25 mouse cellular contexts compared by ENCODE assay signal in the genomic region with DNA sequence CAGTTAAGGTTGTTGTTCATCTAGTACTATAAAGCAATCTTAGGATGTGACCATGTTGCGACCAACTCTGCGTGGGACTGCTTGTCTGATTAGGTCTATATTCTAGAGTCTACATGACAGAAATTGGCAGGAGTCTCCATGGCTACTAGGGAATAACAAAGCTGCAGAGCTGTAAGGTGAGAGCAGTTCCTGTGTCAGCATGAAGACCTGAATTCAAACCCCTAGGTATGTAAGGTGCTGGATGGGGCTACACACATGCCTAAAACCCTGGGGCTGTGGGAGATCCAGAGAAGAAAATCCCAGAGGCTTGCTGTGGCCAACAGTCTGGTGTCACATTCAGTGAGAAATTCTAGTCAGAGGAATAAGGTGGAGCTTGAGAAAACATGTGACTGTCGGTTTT.
"Had no signal": no experiment of that assay in that cellular context is flagged by ENCODE, and none has a peak within 500 bp of the region (broad histone marks: within the 10 kb centered on the region; RNA-seq: fewer than 3 reads in every experiment).

No protein-coding gene starts in this region.

- DNase-seq: gastrocnemius, postnatal 14 days; gastrocnemius, postnatal 36 days; heart, adult 18-20 months; heart, postnatal 14 days; heart, postnatal 36 days; kidney, adult 11 months; kidney, adult 2 months; kidney, adult 9 months; kidney, postnatal 14 days; kidney, postnatal 36 days; layer of hippocampus, adult 9-11 months; layer of hippocampus, postnatal 36 days had no signal

- ATAC-seq: intestine, embryonic 16.5 days; liver, embryonic 12.5 days had no signal

- H3K4me2 ChIP-seq: heart, embryonic 11.5 days; heart, embryonic 13.5 days; heart, embryonic 15.5 days; hindbrain, embryonic 12.5 days; hindbrain, embryonic 15.5 days; kidney, embryonic 15.5 days; limb, embryonic 13.5 days; limb, embryonic 15.5 days; liver, embryonic 12.5 days had no signal

- H3K27me3 ChIP-seq: heart, embryonic 13.5 days; heart, embryonic 15.5 days; hindbrain, embryonic 12.5 days; hindbrain, embryonic 15.5 days; kidney, embryonic 15.5 days; limb, embryonic 13.5 days; limb, embryonic 15.5 days; liver, embryonic 12.5 days had no signal

- H3K9me3 ChIP-seq: heart, embryonic 13.5 days; heart, embryonic 15.5 days; hindbrain, embryonic 12.5 days; hindbrain, embryonic 15.5 days; kidney, embryonic 15.5 days; limb, embryonic 13.5 days; limb, embryonic 15.5 days; liver, embryonic 12.5 days had no signal

- H3K4me3 ChIP-seq: heart, embryonic 13.5 days; heart, embryonic 15.5 days; hindbrain, embryonic 12.5 days; hindbrain, embryonic 15.5 days; kidney, embryonic 15.5 days; left cerebral cortex, adult 2 months; limb, embryonic 13.5 days; limb, embryonic 15.5 days; liver, embryonic 12.5 days had no signal

- H3K27ac ChIP-seq: heart, embryonic 13.5 days; heart, embryonic 15.5 days; kidney, embryonic 15.5 days; kidney, postnatal 0 days; left cerebral cortex, adult 2 months; limb, embryonic 13.5 days; limb, embryonic 15.5 days; liver, embryonic 12.5 days; liver, embryonic 14.5 days had no signal

- H3K4me1 ChIP-seq: limb, embryonic 15.5 days; liver, embryonic 12.5 days had no signal

- H3K9ac ChIP-seq: heart, embryonic 13.5 days; heart, embryonic 15.5 days; hindbrain, embryonic 12.5 days; hindbrain, embryonic 15.5 days; kidney, embryonic 15.5 days; limb, embryonic 13.5 days; limb, embryonic 15.5 days; liver, embryonic 12.5 days; liver, embryonic 14.5 days had no signal

- H3K36me3 ChIP-seq: heart, embryonic 13.5 days; heart, embryonic 15.5 days; hindbrain, embryonic 12.5 days; hindbrain, embryonic 15.5 days; kidney, embryonic 15.5 days; limb, embryonic 13.5 days; limb, embryonic 15.5 days; liver, embryonic 12.5 days had no signal
